Mouse (Mus musculus): ENCODE measurements around the gene Mrpl49.
"Not testable (repeated sequence)": the region's sequence is repeated elsewhere in the genome, so short reads cannot be mapped to it uniquely, and the experiment has no call there.

Gene Mrpl49

GRCm38 (mm10) chr19:6067011-6067723 lies 9.6 kb upstream of the Mrpl49 start:
- DNase-seq = peak; percentile 76 to 84

- DNase-seq = no peak
Observed at GRCm38 (mm10) chr19:6066571-6066970, 9.0 kb upstream of the Mrpl49 start.

GRCm38 (mm10) chr19:6063081-6063480 lies 5.5 kb upstream of the Mrpl49 start:
- no peak for DNase-seq

GRCm38 (mm10) chr19:6062418-6062817 lies 4.8 kb upstream of the Mrpl49 start:
- no peak for DNase-seq

- DNase-seq = peak; percentile 36 to 42
Observed at GRCm38 (mm10) chr19:6061641-6062302, 4.2 kb upstream of the Mrpl49 start.

- DNase-seq = peak; percentile 96 to 97
Observed at GRCm38 (mm10) chr19:6061021-6061533, 3.5 kb upstream of the Mrpl49 start, which contains the start of gene Znhit2. Gene Znhit2, plus strand, starts transcription at chr19:6061192.

- DNase-seq = no peak
Observed at GRCm38 (mm10) chr19:6058966-6059365, 1.4 kb upstream of the Mrpl49 start.

GRCm38 (mm10) chr19:6058513-6058912 lies 928 bp upstream of the Mrpl49 start:
- DNase-seq = no peak

- no peak for DNase-seq
Observed at GRCm38 (mm10) chr19:6056696-6057095, 889 bp downstream of the Mrpl49 start.

- no peak for DNase-seq
Observed at GRCm38 (mm10) chr19:6054296-6054695, 3.3 kb downstream of the Mrpl49 start.

- DNase-seq = no peak
Observed at GRCm38 (mm10) chr19:6052516-6052915, 5.1 kb downstream of the Mrpl49 start.

- DNase-seq = no peak
Observed at GRCm38 (mm10) chr19:6048681-6049410, 8.7 kb downstream of the Mrpl49 start.

- DNase-seq = no peak
Observed at GRCm38 (mm10) chr19:6047899-6048166, 9.8 kb downstream of the Mrpl49 start.

GRCm38 (mm10) chr19:6047154-6047898 lies 10.3 kb downstream of the Mrpl49 start:
- no peak for DNase-seq

- peak; percentile 95 for DNase-seq
Observed at GRCm38 (mm10) chr19:6046294-6047153, 11.1 kb downstream of the Mrpl49 start, which contains the start of gene Syvn1. Gene Syvn1, plus strand, starts transcription at chr19:6046576.

GRCm38 (mm10) chr19:6045366-6046293 lies 12.0 kb downstream of the Mrpl49 start:
- DNase-seq = no peak

GRCm38 (mm10) chr19:6044102-6044501 lies 13.5 kb downstream of the Mrpl49 start:
- not testable (repeated sequence) for DNase-seq

GRCm38 (mm10) chr19:6042293-6042692 lies 15.3 kb downstream of the Mrpl49 start:
- no peak for DNase-seq

GRCm38 (mm10) chr19:6040002-6040401 lies 17.6 kb downstream of the Mrpl49 start:
- no peak for DNase-seq

- no peak for DNase-seq
Observed at GRCm38 (mm10) chr19:6038326-6038725, 19.3 kb downstream of the Mrpl49 start.

- no peak for DNase-seq
Observed at GRCm38 (mm10) chr19:6037695-6038094, 19.9 kb downstream of the Mrpl49 start.
